Mouse (Mus musculus): ENCODE measurements around the gene Tas2r135.

GRCm38 (mm10) chr6:42399938-42400337 is 5.3 kb upstream of the Tas2r135 start, which contains the start of gene Tas2r143:
- TF ChIP-seq GATA1 (IDR thresholded peaks at IDR 0.05; ENCODE audit: low read length) = no peak
- TF ChIP-seq TAL1 (IDR thresholded peaks at IDR 0.05; ENCODE audit: low read length) = no peak
